Mouse (Mus musculus) cerebellum, postnatal 4 days (tissue): ENCODE measurements around the gene Podn.
"Not testable (repeated sequence)": the region's sequence is repeated elsewhere in the genome, so short reads cannot be mapped to it uniquely, and the experiment has no call there.

Experiments
- DNase-seq, 2 experiments: peaks; one replicate each; pipeline ENCODE4 v3.0.0; 2022; ENCODE audit warnings: low spot score in 2 of 2, mixed read lengths in 1 of 2

Podn gene

GRCm38 (mm10) chr4:108096345-108096744 is at the start of gene Podn:
Gene Podn (minus strand): TSS chr4:108096445.
- DNase-seq = no peak

DNA sequence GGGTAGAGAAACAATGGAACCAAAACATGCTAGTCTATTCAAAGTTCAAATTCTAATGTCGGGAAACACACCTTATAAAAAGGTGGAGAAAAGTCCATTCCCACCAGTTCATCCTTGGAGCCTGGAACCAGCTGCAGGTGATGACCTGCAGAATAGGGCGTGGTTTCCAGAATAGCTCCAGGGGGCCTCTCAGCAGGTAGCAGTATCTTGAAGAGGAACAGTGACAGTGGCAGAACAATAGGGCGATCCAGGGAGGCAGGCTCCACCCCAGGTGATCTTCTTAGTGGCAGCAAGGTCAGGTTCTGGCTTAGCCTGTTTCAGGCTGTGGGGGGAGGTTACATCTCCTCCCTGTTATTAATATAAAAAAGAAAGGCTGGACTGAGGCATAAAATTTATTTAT is 49.3 kb upstream of the Podn start:
- not testable (repeated sequence) for DNase-seq

DNA sequence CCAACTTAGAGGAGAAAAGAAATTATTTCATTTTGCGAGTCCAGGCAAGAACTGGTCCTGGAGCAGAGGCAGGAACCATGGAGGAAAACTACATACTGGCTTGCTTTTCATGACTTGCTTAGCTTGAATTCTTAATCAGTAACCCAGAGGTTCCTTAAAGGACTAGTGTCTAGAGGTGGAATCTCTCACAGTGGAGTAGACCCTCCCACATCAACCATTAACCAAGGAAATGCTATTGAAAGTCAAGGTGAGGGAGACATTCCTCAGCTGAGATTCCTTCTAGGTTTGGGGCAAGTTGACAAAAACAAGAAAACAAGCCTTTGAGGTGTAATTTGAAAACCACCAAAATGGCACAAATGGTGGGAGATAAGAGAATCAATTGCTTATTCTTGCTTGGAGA is 48.6 kb upstream of the Podn start, which contains the start of gene Scp2:
Gene Scp2 (minus strand): TSS at position 119 of the 400 bp plus-strand sequence.
- DNase-seq = no peak

GRCm38 (mm10) chr4:108143778-108144177 is 47.5 kb upstream of the Podn start:
- DNase-seq = no peak

GRCm38 (mm10) chr4:108143178-108143577 is 46.9 kb upstream of the Podn start:
- DNase-seq = not testable (repeated sequence)

DNA sequence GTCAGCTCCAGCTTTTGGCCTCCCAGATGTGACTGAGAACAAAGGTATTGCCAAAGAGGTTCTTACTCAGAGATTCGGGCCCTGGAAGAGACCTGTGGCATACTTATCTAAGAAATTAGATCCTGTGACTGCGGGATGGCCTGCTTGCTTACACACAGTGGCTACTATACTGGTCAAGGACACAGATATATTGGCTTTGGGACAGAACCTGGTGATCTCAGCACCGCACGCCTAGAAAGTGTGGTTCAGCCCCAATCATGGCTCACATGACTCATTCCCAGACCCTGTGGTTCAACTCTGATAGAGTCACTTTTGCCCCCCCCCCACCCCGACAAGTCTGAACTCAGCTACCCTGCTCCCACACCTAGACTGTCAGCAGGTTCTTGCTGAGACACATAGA is 40.7 kb upstream of the Podn start:
- DNase-seq = no peak

- no peak for DNase-seq
Measured at GRCm38 (mm10) chr4:108130452-108130851, 34.2 kb upstream of the Podn start.

DNA sequence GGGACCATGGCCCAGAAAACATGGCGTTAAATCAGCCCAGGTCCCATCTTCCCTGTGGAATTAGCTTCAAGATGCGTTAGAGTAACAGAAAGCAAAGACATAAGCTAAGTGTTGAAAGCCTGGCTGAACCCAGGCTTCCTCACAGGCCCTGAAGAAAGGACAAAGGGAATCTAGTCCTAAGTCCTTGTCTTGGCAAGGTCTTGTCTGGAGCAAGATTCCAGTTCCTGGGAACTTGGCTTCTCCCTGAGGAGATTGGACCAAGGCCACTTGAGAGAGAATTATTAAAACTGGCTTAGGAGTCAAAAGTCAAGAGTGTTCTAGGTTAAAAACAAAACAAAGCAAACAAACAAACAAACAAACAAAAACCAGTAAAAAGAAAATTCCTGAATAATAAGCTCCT is 32.1 kb upstream of the Podn start:
- DNase-seq = no peak

DNA sequence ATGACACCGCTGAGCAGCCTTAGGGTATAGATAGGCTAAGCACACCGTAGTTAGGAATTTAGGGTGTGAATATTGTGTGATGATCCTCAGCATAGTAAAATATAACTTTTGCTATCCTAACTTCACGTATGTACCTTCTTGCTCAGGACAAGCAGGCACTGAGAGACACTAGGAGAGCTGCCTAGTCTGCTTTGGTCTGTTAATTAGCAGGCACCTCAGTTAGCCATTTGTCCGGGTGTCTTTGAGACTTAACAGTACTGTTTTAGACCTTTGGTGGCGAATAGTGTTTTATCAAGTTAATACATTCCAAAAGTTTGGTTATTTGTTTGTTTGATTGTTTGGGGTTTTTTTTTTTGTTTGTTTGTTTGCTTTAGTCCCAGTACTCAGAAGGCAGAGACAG is 31.3 kb upstream of the Podn start:
- no peak for DNase-seq

- no peak for DNase-seq
Measured at GRCm38 (mm10) chr4:108126260-108126659, 30.0 kb upstream of the Podn start.

DNA sequence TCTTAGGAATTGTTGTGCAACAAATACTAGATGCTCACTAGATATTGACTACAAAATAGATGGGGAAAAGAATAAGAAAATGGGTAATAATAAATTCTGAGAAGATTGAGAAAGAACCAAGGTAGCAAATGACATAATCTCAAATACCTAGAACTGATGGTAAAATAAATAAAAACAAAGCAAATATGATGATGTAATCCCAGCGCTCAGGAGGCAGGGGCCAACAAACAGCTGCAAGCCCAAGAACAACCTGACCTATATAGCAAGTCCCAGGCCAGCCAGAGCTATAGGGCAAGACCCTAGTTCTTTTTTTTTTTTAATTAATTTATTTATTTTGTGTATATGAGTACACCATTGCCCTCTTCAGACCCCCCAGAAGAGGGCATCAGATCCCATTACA is 27.9 kb upstream of the Podn start:
- no peak for DNase-seq

GRCm38 (mm10) chr4:108117924-108118876 is 22.0 kb upstream of the Podn start:
- DNase-seq = peak; percentile 76 to 91

- DNase-seq = no peak
Measured at GRCm38 (mm10) chr4:108117488-108117887, 21.2 kb upstream of the Podn start.

DNA sequence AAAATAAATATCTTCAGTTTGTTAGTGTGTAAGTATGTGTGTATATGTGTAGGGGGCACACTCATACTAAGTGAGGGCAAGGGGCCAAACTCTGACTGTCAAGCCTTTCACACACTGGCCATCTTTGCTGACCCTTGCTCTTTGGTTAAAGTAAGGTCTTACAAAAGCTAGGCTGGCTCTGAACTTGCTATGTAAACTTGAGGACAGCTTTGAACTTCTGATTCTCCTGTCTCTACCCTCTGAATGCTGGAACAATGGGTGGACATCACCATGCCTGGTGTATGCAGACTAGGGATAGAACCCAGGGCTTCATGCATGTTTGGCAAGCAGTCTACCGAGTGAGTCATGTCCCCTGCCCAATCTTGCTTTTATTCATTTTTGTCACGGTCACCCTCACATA is 20.2 kb upstream of the Podn start:
- no peak for DNase-seq

DNA sequence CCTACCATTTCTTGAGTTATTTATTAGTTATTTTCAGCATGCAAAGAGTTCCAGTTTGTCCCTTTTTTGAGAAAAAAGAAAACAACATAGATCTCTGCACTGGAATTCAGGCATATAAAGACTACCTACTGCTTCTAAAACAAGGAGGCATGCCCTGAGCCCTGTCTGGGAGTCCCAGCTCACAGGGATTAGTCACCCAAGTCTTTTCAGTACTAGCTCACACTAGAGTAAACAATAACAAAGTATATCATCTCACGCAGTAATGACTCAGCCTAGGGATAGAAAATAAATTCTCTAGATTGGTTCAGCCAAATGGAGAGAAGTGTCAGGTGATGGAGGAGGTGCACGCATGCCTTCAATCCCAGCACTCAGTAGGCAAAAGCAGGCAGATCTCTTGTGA is 14.5 kb upstream of the Podn start:
- no peak for DNase-seq

GRCm38 (mm10) chr4:108109728-108110127 is 13.5 kb upstream of the Podn start:
- no peak for DNase-seq

DNA sequence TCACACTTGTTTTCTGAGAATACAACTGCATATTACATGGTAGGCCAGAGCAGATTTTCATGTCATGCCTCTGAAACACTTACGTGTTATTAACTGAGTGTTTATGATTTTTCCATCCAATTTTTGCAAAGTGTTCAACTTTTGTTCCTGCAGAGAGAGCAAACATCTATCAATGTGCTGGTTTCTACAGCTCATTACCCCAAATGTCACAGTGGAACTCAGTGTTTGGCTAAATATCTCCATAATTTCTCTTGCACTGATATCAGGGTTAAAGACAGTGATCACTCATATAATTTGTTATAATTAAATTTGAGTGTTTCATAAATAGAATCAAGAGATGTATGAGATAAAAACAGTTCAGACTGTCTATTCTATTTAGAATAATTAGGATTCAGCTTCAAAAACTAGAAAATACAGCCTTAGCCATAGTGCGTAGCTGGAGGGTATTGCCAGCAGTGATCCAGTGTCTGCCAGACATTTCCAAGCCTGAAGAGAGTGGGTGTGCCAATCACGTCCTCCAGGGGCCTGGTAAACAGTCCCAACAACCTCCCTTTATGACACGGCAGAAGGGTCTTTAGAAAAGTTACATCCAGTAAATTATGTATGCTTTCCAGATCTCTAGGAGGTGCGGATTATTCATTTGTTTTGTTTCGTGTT is 3.4 kb downstream of the Podn start:
- DNase-seq = no peak

DNA sequence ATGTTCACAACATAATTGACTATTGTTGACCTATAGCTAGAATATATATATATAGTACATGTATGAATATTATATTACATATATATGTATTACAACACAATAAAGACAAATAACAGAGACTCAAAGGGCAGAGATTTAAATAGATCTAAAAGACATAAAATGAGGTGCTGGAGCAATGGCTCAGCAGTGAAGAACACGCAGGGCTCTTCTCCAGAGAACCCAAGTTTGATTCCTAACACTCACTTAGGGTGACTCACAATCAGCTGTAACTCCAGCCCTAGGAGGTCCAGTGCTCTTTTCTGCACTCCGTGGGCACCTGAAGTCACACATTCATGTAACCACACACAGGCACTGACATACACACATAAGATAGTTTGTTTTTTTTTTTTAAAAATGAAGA is 12.3 kb downstream of the Podn start:
- DNase-seq = no peak

GRCm38 (mm10) chr4:108083032-108083735 is 13.1 kb downstream of the Podn start:
- no peak for DNase-seq

DNA sequence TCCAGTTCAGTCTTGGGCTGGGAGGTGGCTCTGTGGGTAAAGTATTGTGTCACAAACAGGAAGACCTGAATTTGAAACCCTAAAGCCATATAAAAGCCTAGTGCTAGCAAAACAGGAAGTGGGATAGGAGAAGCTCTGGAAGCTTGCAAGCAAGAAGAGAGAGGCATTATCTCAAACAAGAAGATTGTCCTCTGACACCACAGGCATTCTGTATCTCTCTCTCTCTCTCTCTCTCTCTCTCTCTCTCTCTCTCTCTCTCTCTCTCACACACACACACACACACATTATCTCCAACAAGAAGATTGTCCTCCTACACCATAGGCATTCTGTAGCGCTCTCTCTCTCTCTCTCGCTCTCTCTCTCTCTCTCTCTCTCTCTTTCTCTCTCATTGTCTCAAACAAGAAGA is 13.8 kb downstream of the Podn start:
- no peak for DNase-seq

GRCm38 (mm10) chr4:108080876-108081275 is 15.4 kb downstream of the Podn start:
- DNase-seq = no peak

- DNase-seq = no peak
Measured at GRCm38 (mm10) chr4:108079762-108080161, 16.5 kb downstream of the Podn start.
